Mouse (Mus musculus): ENCODE data around the gene Cables2. TPM values are rescaled to one million over a fixed set of nuclear protein-coding genes. Genes with fewer than 3 reads are reported as not detected.

Cables2 gene
- total RNA-seq, 2 experiments from 2014 or later: 6.8 to 9.2 TPM

GRCm38 (mm10) chr2:180215011-180215461, 58.3 kb downstream of the Cables2 start:
- DNase-seq: no peak
- intact Hi-C loops (cut with DNase I; ENCODE audit: low total_unique reads): no loop called here

GRCm38 (mm10) chr2:180214352-180214978, 58.8 kb downstream of the Cables2 start:
- no peak for DNase-seq
- intact Hi-C loops (cut with DNase I; ENCODE audit: low total_unique reads): loop anchor here (5.0 kb wide), 1 partner anchor 33 kb away; no protein-coding TSS in a partner anchor

GRCm38 (mm10) chr2:180212255-180212654, 61.0 kb downstream of the Cables2 start:
- intact Hi-C loops (cut with DNase I; ENCODE audit: low total_unique reads): loop anchor here (5.0 kb wide), 1 partner anchor 35 kb away; no protein-coding TSS in a partner anchor
- no peak for DNase-seq

GRCm38 (mm10) chr2:180208976-180209375, 64.3 kb downstream of the Cables2 start:
- no peak for DNase-seq
- intact Hi-C loops (cut with DNase I; ENCODE audit: low total_unique reads): no loop called here

Small RNA genes within 50 kb of the gene (microRNA-seq; reads per million reads assigned to microRNA genes)
- gene Mir3091: 0 reads per million in 2 experiments

Other genes with a start within 250 kb of the Cables2 start
- gene Lsm14b, start 248.5 kb downstream of the Cables2 start, total RNA-seq (2021): 10 to 100 TPM; 43.7 to 45.0 TPM
- 100 to 1,000 TPM; 130 to 143 TPM for gene Psma7, start 231.1 kb downstream of the Cables2 start, total RNA-seq (2021)
- gene Ss18l1, start 231.0 kb downstream of the Cables2 start, total RNA-seq (2021): 1 to 10 TPM; 1.8 to 2.2 TPM
- 10 to 100 TPM in 1 of 2 experiments, 1 to 10 TPM in 1; 9.5 to 10.9 TPM for gene Mtg2, start 202.9 kb downstream of the Cables2 start, total RNA-seq (2021)
- under 1 TPM; 0.23 to 0.33 TPM for gene Hrh3, start 169.0 kb downstream of the Cables2 start, total RNA-seq (2021)
- gene Osbpl2, start 154.2 kb downstream of the Cables2 start, total RNA-seq (2021): 10 to 100 TPM; 15.8 to 17.2 TPM
- gene Adrm1, start 102.0 kb downstream of the Cables2 start, total RNA-seq (2021): 10 to 100 TPM; 95.7 to 97.3 TPM
- gene Lama5, start 47.6 kb downstream of the Cables2 start, total RNA-seq (2021): 10 to 100 TPM; 17.9 to 18.0 TPM
- 100 to 1,000 TPM; 456 to 506 TPM for gene Rps21, start 16.1 kb downstream of the Cables2 start, total RNA-seq (2021)
- not detected for gene Rbbp8nl, start 16.4 kb upstream of the Cables2 start, total RNA-seq (2021)
- gene Gata5, start 61.2 kb upstream of the Cables2 start, total RNA-seq (2021): not detected
- under 1 TPM; 0.23 to 0.24 TPM for gene Slco4a1, start 182.7 kb upstream of the Cables2 start, total RNA-seq (2021)
- gene Ntsr1, start 226.5 kb upstream of the Cables2 start, total RNA-seq (2021): not detected

Data from gastrocnemius, postnatal 14 days (tissue).